Mouse (Mus musculus) liver, adult (tissue): ENCODE results near the gene Avil.

ENCODE experiments used
- GATA4 ChIP-seq: IDR thresholded peaks from 2 replicates; pipeline ENCODE4 v1.6.1; 2014; ENCODE audit warnings: mild to moderate bottlenecking, low read length; ENCODE audit not compliant: insufficient replicate concordance

Avil gene

DNA sequence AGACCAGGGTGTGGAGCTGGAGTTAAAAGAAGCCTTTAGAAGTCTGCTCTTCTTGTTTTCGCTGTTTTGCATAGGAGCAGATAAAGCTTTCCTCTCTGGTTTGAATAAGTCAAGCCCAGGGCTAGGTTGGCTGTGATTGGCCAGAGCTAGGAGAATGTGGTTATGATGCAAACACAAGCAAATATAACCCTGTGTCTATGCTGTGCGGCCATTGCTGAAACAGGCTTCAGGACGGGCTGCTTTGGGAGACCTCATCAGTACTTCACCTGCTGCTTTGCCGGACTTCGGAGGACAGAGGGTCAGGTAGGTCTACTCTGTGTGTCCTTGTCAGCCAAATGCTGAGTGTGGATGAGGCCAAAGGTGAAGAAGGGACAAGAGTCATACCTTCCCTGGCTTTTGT lies at the start of gene Avil:
Gene Avil, plus strand, starts transcription at position 181 of the 400 bp plus-strand sequence.
- TF ChIP-seq GATA4, result no peak

DNA sequence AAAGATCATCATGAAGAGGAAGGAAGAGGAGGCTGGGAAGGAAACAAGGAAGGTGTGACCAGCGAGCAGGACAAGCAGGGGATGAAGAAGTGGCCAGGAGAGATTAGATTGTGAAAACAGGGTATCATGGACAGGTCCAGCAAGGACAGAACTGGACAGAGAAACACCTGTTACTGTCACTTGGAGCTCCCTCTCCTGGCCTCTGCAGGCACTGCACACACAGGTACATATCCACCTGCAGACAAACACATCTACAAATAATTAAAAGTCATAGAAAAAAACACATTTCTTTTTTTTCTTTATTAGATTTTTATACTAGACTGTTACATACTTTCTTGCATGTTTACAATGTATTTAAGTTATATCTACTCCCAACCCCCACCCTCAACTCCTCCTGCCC lies 48.1 kb upstream of the Avil start:
- TF ChIP-seq GATA4, result no peak

DNA sequence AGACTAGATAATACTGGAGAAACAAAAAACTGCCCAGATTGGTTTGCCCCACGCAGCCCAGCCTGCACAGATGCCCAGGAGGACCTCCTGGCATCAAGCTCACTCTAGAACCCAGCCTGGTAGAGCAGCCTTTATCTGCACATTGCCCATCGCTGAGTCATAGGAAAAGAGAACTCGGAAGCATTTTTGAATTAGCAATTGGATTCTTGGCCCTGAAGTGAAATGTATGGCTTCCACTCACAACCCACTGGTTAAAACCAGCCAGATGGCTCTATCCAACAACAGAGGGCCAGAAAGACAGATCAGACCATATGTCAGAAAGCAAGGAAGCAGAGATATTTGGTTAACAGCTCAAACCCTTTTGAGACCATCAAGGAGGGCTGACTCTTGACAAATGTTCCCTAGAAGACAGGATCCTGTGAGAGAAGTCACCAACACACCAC lies 47.5 kb upstream of the Avil start:
- no peak for TF ChIP-seq GATA4

DNA sequence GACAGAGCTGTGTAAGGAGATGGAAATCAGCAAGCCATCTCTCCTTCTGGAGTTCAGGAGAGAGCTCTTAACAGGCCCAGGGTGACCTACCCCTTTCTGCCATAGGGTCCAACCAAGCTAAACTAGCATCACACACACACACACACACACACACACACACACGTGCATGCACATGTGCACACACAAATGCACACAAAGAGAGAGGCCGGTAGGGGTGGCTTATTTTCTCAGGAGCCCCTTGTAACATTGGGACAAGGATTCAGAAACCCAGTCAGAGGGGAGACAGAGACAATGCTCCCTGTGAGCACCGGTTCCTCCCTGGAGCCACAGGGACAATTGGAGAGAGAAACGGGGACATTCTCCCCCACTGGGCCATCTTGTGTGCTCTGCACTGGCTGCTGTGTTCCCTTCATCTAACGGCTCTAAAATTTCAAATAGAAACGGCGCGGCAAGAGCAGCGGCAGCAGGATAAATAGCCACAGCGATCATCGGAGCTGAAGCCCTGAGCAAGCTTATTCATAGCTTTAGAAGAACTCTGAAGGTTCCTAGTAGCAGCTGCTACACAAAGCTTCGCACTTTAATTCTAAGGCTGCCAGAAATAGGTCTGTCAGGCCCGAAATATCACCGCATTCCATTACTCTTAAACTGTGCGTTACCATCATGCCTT lies 43.7 kb upstream of the Avil start:
- no peak for TF ChIP-seq GATA4

DNA sequence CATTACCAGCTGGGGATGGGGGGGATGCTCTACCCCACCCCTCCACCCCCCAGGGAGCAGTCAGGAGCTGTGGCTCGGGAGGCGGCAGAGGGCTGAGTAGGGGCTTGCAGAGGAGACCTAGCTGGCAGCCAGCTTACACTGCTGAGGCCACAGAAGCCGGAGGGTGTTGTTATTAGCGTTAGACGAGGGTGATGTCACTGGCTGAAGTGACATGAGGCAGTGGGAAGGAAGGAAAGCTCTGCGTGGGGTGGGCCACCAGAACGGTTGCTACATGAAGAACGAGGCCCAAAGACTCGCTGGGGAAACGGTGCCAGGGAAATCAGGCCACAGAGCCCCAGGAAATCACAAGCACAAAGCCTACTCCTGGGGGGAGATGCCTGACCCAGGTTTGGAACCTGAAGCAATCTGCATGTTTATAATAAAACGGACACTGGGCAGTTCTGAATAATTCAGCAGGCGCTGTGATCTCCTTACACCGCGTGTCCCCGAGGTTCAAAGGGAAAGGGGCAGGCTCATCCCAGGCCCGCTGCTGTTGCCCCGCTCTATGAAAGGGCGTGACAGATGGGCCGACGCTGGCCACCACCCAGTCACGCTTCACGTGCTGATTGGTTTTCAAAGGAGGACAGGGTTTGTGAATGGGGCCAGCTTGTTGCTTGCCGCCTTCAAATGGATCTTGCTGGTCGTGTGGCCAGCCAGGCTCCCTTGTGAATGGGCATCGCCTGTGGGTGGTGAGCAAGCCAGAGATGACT lies 43.0 kb upstream of the Avil start:
- no peak for TF ChIP-seq GATA4

DNA sequence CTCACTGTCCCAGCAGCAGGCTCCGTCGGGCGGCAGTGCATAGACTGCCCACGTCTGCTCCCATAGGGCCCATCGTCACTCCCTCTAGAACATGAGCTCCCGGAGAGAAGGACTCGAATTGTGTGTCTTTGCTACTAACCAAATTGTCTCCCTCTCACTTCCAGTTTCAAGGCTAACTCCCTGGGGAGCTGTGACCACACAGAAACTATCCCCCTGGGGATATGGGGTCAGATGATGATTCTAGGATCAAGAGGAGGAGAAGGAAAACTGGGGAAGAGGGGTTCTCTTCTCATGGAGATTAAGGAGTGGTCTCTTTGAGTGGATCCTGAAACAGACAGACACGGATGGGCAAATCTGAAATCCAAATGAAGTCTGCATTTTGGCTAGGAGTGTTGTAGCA lies 40.0 kb upstream of the Avil start:
- TF ChIP-seq GATA4, result no peak

DNA sequence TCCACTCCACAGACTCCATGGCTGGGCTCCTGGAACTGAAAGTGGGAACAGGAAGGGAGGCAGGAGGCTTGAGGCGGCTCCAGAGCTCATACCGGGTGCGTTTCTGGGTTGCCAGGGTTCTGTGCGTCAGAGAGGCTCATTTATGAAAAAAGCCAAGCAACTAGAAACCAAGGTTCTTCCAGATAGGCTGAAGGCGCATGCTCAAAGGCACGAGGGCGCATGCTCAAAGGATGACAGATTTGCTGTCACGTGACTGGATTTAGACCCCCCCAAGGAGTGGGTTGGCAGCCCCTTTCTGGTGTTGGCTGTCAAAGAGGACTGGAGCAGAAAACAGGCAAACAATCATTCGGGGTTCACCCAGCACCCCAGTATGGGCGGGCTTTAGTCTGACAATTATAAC lies 38.8 kb upstream of the Avil start:
- no peak for TF ChIP-seq GATA4

DNA sequence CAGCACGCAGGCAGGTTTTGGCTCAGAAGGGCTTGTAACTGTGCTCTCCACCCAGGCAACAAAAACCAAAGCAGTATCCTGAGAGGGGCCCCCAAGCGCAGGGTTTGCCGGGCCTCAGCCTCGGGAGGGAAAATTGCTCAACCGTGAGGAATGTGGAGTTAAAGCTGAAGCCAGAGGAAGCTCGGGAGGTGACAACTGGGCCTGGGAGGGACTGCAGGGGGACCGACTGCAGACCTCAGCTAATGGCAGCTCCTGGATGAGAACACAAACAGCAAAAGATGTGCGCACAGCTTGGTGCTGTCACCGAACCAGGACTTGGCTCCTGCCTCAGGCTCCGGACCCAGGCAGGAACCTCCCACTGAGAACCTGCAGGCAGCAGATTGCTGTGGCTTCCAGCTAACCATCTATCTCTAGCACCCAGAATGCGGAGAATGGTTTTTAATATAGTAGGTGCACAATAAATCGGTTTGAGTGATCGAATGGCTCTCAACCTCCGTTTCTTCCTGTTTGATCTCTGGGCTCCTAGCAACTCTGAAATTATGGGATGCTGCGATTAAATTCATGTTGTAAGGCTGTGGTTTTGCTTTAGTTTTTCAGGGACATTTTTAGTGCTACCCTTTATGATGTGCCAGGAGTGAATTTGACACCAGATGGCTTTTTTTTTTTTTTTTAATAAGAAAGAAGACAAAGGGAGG lies 38.1 kb upstream of the Avil start:
- TF ChIP-seq GATA4, result no peak

DNA sequence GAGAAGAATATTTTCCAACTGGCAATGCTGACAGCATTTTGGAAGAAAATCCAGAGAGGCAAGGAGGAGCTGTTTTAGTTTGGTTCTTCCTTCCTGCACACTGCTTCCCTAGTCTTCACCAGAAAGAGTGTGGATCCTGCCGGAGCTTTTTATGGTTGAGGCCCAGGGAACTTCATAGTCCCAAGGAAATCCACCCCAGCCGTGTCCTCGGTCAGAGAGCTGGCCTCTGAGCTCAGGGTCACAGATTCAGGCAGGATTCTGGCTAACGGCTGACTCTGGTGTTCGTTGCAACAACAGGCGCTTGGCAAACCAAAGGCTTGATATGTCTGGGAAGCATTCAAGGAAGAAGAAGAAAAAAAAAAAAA lies 37.6 kb upstream of the Avil start:
- TF ChIP-seq GATA4, result no peak

DNA sequence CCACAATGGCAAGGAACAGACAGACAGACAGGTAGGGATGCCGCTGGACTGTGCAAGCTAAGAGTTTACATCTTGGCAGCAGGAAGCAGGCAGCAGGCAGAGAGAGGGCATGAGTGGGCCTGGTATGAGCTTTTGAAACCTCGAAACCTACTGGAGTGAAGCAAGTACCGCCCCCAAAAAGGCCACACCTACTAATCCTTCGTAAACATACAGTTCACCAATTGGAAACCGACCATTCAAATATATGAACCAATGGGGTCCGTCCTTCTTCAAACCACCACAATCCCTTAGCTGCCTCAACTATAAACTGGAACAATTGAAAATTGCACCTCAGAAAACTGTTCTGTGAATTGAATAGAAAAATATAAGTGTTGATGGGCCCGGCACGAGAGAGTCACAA lies 36.7 kb upstream of the Avil start:
- no peak for TF ChIP-seq GATA4

DNA sequence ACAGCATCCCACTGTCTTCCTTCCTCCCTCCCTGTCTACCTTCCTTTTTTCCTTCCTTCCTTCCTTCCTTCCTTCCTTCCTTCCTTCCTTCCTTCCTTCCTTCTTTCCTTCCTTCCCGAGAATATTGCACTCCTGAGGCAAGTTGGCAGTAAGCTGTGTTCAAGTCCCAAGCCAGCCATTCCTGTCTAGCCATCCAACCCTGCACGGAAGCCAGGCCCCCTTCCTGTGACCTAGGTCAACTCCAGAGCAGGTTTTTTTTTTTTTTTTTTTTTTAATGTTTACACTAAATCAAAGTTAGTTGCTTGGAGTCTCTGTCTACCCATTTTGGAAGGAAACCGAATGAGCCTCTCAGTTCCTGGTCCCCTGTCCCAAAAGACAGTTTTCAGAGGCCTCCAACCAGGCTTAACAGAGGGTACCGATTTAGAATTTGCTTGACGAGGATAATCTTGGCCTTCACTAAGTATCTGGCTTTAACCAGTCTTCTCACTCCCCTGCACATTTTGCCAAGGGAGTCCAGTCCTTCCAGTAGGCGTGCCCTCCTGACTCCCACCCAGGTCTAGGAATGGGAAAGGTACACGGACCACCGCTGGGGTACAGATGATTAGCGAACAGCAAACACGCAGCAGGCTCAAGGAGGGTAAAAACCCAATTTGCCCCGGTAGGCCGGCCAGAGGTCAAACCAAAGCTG lies 29.0 kb upstream of the Avil start:
- TF ChIP-seq GATA4, result no peak

DNA sequence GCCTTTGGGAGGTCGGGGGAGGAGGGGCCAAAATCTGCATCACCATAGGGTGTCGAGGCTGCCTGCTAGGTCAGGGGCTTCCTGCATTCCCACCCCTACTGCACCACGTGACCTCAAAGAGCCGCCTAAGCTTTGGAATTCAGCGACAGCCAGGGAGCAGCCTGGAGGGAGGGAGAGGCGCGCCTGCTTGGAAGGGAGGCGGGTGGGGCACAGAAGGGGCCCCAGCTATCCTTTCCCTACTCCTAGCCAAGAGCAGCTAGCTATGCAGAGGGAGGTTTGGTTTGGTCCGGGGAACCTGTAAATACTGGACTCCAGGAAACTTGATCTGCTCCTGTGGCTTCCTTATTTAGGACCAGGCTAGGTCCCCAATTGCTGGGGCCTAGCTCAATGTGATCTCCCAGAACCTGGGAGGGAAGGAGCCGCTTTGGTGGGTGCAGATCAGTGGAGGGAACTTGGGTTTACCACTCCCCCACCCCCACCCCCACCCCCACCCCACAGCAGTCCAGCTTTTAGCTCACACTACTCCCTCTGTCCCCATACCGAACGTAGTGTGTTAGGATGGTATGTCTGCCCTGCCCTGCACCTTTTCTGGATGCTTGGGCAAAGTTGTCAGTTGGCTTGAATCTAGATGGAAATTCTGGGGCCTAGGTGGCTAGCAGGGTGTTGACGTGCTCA lies 28.3 kb upstream of the Avil start:
- no peak for TF ChIP-seq GATA4

DNA sequence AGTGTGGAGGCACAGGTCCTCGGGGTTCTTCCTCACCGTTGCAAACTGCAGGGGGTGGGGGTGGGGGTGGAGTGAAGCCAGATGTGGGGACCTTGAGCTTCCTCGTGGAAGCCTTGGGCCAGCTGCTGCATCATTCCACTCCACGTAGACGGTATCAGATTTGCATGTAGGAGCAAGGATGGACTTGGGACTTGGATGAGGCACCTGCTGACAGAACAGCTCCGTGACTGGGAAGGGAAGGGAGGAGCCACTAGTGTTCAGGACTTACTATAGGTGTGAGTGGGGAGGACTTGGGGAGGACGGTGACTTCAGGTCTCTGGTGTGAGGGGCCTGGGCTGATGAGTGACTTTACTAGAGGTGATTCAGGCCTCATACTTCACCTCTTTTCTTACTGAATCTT lies 27.5 kb upstream of the Avil start:
- no peak for TF ChIP-seq GATA4

DNA sequence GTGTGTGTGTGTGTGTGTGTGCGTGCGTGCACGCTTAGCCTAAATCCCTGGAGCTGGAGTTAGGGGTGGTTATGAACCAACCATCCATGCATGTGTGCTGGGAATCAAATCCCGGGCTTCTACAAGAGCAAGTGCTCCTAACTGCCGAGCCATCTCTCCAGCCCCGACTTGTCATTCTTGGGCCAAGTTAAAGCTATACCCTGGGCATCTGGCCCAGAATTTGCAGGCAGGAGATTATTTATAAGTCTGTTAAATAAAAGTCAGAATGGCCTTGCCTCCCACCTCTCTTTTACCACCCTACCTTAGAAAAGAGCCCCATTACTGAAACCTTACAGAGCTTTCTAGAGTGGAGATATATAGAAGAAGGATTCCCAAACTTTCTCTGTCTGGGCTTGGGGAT lies 24.8 kb upstream of the Avil start:
- no peak for TF ChIP-seq GATA4

DNA sequence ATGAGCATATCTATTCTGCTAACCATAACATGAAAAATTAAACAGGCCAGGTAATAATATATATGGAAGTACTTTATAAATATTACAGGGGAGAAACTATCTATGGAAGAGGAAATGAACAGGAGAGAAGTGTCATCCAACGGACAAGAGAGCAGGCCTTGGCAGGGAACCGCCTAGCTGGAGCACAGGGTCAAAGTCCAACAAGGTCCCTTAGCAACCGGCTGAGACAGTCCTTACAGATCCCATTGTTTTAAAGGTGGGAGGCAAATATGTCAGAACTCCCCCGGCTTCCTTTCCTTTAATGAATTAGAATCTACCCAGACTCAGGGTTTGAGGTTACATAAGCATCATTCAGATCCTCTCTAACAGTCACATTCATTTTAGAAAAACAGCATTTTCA lies 23.4 kb upstream of the Avil start:
- no peak for TF ChIP-seq GATA4

DNA sequence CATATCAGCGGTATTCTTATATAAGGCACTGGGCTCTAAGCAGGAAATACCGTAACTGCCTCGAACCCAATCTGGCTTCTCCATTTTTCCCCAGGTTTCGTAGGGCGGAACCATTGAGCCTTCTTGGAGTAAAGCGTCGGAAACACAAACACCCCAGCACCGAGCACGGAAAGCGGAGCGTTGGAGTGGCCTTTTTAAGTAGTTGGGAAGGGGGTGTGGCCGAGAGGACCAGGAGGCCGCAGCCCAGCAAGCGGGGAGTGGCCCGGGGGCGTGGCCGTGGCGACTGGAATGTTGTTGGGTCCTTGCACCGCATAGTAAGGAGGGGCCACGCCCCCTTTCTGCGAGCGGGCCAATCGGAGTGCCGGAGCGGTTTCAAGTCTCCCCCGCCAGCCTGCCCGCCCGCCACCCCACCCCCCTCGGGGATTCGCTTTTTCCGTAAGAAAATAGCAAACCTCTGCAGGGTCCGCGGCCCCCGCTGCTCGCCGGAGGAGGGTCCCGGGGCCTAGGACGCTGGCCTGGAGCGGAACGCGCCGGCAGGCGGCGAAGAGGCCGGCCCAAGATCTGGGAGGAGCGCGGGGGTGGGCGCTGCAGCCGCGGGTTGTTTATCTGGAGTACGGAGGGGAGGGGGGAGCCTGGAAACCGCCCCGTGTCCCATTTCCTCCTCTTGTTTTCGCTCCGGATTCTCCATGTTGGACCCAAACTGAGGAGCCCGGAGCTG lies 22.1 kb upstream of the Avil start, which contains the start of gene Ctdsp2:
Gene Ctdsp2, plus strand, starts transcription at position 441 of the 718 bp plus-strand sequence.
- peak; percentile 80; the same call in 1 of the 2 replicates for TF ChIP-seq GATA4
